Mouse (Mus musculus): ENCODE data around the gene Cdk5. TPM values are rescaled to one million over a fixed set of nuclear protein-coding genes. Genes with fewer than 3 reads are reported as not detected.

Gene Cdk5
- polyA plus RNA-seq, 1 experiment from 2014 or later = 35.5 TPM

GRCm38 (mm10) chr5:24389011-24389657 lies 34.2 kb downstream of the Cdk5 start:
- no peak overlapping the region for H3K27ac ChIP-seq (ENCODE audit: low read depth)

GRCm38 (mm10) chr5:24388246-24388915 lies 34.9 kb downstream of the Cdk5 start:
- Histone ChIP-seq H3K27me3 (ENCODE audit: insufficient read depth, low read length) (peaks cover 32% of the 10 kb centered on the region), H3K4me2 (peak overlapping the region; percentile 96)

More at GRCm38 (mm10) chr5:24389011-24389657, 34.2 kb downstream of the Cdk5 start:
- no peak for TF ChIP-seq CTCF (IDR thresholded peaks at IDR 0.05; ENCODE audit: low read depth)
- peaks cover 32% of the 10 kb centered on the region for H3K27me3 ChIP-seq (ENCODE audit: insufficient read depth, low read length)
- H3K36me3 ChIP-seq (ENCODE audit: insufficient read depth) = no peaks in the 10 kb centered on the region
- DNase-seq (peak; percentile 59), ATAC-seq (ENCODE audit: insufficient read depth) (no peak)
- no peaks in the 10 kb centered on the region for H3K9me3 ChIP-seq (ENCODE audit: low read depth, low read length)
- no peak overlapping the region for H3K4me2 ChIP-seq
- H3K9ac ChIP-seq = no peak overlapping the region
- no peak overlapping the region for H3K4me3 ChIP-seq (ENCODE audit: low read depth, low read length)
- 0 out of 2 replicates have a peak, but pooled peaks cover 4% of the 10 kb centered on the region for H3K4me1 ChIP-seq (ENCODE audit: insufficient read depth)
- 51% methylated on average over 6 of the region's 7 CpGs for WGBS

GRCm38 (mm10) chr5:24387264-24388241 lies 35.8 kb downstream of the Cdk5 start:
- Histone ChIP-seq H3K4me1 (ENCODE audit: insufficient read depth) (0 out of 2 replicates have a peak, but pooled peaks cover 4% of the 10 kb centered on the region), H3K27me3 (ENCODE audit: insufficient read depth, low read length) (peaks cover 32% of the 10 kb centered on the region), H3K4me2 (peak overlapping the region; percentile 96), H3K4me3 (ENCODE audit: low read depth, low read length) (peak overlapping the region; percentile 47), H3K36me3 (ENCODE audit: insufficient read depth) (no peaks in the 10 kb centered on the region), H3K9ac (peak overlapping the region; percentile 49), H3K9me3 (ENCODE audit: low read depth, low read length) (no peaks in the 10 kb centered on the region), H3K27ac (ENCODE audit: low read depth) (no peak overlapping the region)
- 1% methylated on average over 73 of the region's 73 CpGs for WGBS
- peak; percentile 52 for ATAC-seq (ENCODE audit: insufficient read depth)
- TF ChIP-seq CTCF (IDR thresholded peaks at IDR 0.05; ENCODE audit: low read depth) = peak; percentile 39
- peak; percentile 77 for DNase-seq

More at GRCm38 (mm10) chr5:24388246-24388915, 34.9 kb downstream of the Cdk5 start:
- Histone ChIP-seq H3K9me3 (ENCODE audit: low read depth, low read length) (no peaks in the 10 kb centered on the region), H3K4me1 (ENCODE audit: insufficient read depth) (0 out of 2 replicates have a peak, but pooled peaks cover 4% of the 10 kb centered on the region), H3K36me3 (ENCODE audit: insufficient read depth) (no peaks in the 10 kb centered on the region), H3K4me3 (ENCODE audit: low read depth, low read length) (peak overlapping the region; percentile 47), H3K27ac (ENCODE audit: low read depth) (no peak overlapping the region), H3K9ac (peak overlapping the region; percentile 49)
- no peak for TF ChIP-seq CTCF (IDR thresholded peaks at IDR 0.05; ENCODE audit: low read depth)
- ATAC-seq (ENCODE audit: insufficient read depth) = no peak
- 20% methylated on average over 26 of the region's 26 CpGs for WGBS
- no peak for DNase-seq

GRCm38 (mm10) chr5:24385887-24386550 lies 37.3 kb downstream of the Cdk5 start:
- no peak overlapping the region for H3K4me2 ChIP-seq
- no peaks in the 10 kb centered on the region for H3K36me3 ChIP-seq (ENCODE audit: insufficient read depth)
- 82% methylated on average over 10 of the region's 10 CpGs for WGBS
- no peak overlapping the region for H3K27ac ChIP-seq (ENCODE audit: low read depth)
- no peak for ATAC-seq (ENCODE audit: insufficient read depth)
- no peaks in the 10 kb centered on the region for H3K9me3 ChIP-seq (ENCODE audit: low read depth, low read length)
- no peak for DNase-seq
- H3K4me3 ChIP-seq (ENCODE audit: low read depth, low read length) = no peak overlapping the region
- H3K4me1 ChIP-seq (ENCODE audit: insufficient read depth) = 0 out of 2 replicates have a peak, but pooled peaks cover 4% of the 10 kb centered on the region
- no peak for TF ChIP-seq CTCF (IDR thresholded peaks at IDR 0.05; ENCODE audit: low read depth)
- peaks cover 32% of the 10 kb centered on the region for H3K27me3 ChIP-seq (ENCODE audit: insufficient read depth, low read length)
- no peak overlapping the region for H3K9ac ChIP-seq

GRCm38 (mm10) chr5:24385374-24385773 lies 38.0 kb downstream of the Cdk5 start:
- Histone ChIP-seq H3K27me3 (ENCODE audit: insufficient read depth, low read length) (peaks cover 32% of the 10 kb centered on the region), H3K9me3 (ENCODE audit: low read depth, low read length) (no peaks in the 10 kb centered on the region), H3K4me2 (no peak overlapping the region), H3K4me1 (ENCODE audit: insufficient read depth) (0 out of 2 replicates have a peak, but pooled peaks cover 4% of the 10 kb centered on the region), H3K36me3 (ENCODE audit: insufficient read depth) (no peaks in the 10 kb centered on the region), H3K27ac (ENCODE audit: low read depth) (no peak overlapping the region), H3K4me3 (ENCODE audit: low read depth, low read length) (no peak overlapping the region), H3K9ac (no peak overlapping the region)
- no peak for TF ChIP-seq CTCF (IDR thresholded peaks at IDR 0.05; ENCODE audit: low read depth)
- ATAC-seq (ENCODE audit: insufficient read depth) = no peak
- DNase-seq = no peak
- 85% methylated on average over 5 of the region's 5 CpGs for WGBS

- Histone ChIP-seq H3K27ac (ENCODE audit: low read depth) (no peak overlapping the region), H3K9ac (no peak overlapping the region), H3K4me3 (ENCODE audit: low read depth, low read length) (no peak overlapping the region), H3K36me3 (ENCODE audit: insufficient read depth) (no peaks in the 10 kb centered on the region), H3K27me3 (ENCODE audit: insufficient read depth, low read length) (peaks cover 32% of the 10 kb centered on the region), H3K9me3 (ENCODE audit: low read depth, low read length) (no peaks in the 10 kb centered on the region), H3K4me2 (no peak overlapping the region), H3K4me1 (ENCODE audit: insufficient read depth) (0 out of 2 replicates have a peak, but pooled peaks cover 4% of the 10 kb centered on the region)
- ATAC-seq (ENCODE audit: insufficient read depth) = no peak
- no peak for TF ChIP-seq CTCF (IDR thresholded peaks at IDR 0.05; ENCODE audit: low read depth)
- DNase-seq = no peak
- WGBS = 55% methylated on average over 6 of the region's 6 CpGs
Observed at GRCm38 (mm10) chr5:24384407-24384806, 38.9 kb downstream of the Cdk5 start.

Measured in lung, embryonic 14.5 days (tissue).